Mouse (Mus musculus): ENCODE measurements at regions not wholly inside any gene's neighbourhood (a gene's known extent, or its start where the extent isn't known, plus 50 kb on each side); places are given as distances from the start of the nearest gene placed in this dataset.

- TF ChIP-seq CTCF (IDR thresholded peaks at IDR 0.05) (no peak), EP300 (IDR thresholded peaks at IDR 0.05) (no peak)
These were observed 65.7 kb upstream of the Igf1 start for GRCm38 (mm10) chr10:87792346-87792745.
